Mouse (Mus musculus): ENCODE measurements around the gene Ndufs8. TPM values are rescaled to one million over a fixed set of nuclear protein-coding genes. Genes with fewer than 3 reads are reported as not detected.
A peak's percentile ranks its signal among the peaks of the same experiment; 100 is the strongest.

The Ndufs8 gene
- total and polyA plus RNA-seq, 2 experiments from 2014 or later, result 212 to 366 TPM

DNA sequence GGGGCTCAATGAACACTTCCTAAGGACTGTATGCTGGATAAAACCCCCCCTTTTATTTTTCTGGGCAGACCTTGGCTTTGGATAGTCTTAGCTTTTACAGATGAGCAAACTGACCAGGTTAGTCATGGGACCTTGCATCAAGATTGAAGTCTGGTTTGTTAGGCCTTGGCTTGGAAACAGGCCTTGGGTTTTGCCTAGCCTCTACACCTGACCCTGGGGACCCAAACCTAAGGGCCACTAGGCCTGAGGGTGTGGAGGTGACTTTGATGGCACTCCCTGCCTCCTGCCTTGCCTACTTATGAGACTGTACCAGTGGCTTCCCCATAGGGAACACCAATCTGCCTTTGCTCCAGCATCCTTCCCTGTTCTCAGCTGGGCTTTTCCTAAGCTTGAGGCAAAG lies 7.4 kb upstream of the Ndufs8 start:
- Histone ChIP-seq H3K4me3 (ENCODE audit: low read length) (no peak overlapping the region), H3K9ac (replicated peaks; ENCODE audit: low read length) (no peak overlapping the region), H3K4me2 (ENCODE audit: low read depth, low read length) (no peak overlapping the region), H3K27ac (no peak overlapping the region), H3K36me3 (ENCODE audit: insufficient read depth, low read length) (no peaks in the 10 kb centered on the region), H3K9me3 (ENCODE audit: low read length) (no peaks in the 10 kb centered on the region), H3K27me3 (ENCODE audit: insufficient read depth, low read length) (no peaks in the 10 kb centered on the region), H3K4me1 (ENCODE audit: insufficient read depth, low read length) (no peaks in the 10 kb centered on the region)
- no peak for TF ChIP-seq CTCF (IDR thresholded peaks at IDR 0.05; ENCODE audit: low read depth)
- ATAC-seq, result no peak
- no peak for DNase-seq (ENCODE audit: low spot score)

DNA sequence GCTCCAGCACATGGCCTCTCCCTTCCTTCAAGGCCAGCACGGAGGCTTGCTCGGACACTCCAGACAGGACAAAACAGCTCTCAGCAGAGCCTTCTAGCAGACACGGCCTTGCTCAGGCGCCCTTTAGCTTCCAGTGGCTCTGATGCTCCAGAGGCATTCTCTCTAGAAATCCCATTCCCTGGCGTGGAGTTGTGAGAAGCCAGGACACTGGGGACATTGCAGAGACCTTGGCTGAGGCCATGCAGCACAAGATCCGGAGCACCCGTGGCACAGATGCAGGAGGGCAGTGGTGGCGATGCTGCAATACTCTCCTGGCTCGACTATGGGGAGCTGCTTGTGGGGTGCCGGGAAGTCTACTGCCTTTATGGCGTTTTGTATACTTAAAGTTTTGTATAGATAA lies 4.2 kb upstream of the Ndufs8 start:
- H3K9me3 ChIP-seq (ENCODE audit: low read length), result no peaks in the 10 kb centered on the region
- ATAC-seq (no peak), DNase-seq (ENCODE audit: low spot score) (no peak)
- peaks cover 11% of the 10 kb centered on the region; the same call in 1 of the 2 replicates for H3K4me1 ChIP-seq (ENCODE audit: insufficient read depth, low read length)
- H3K27ac ChIP-seq, result no peak overlapping the region
- 79% methylated on average over 11 of the region's 11 CpGs for WGBS
- TF ChIP-seq CTCF (IDR thresholded peaks at IDR 0.05; ENCODE audit: low read depth), result no peak
- no peak overlapping the region for H3K4me2 ChIP-seq (ENCODE audit: low read depth, low read length)
- no peaks in the 10 kb centered on the region for H3K27me3 ChIP-seq (ENCODE audit: insufficient read depth, low read length)
- H3K4me3 ChIP-seq (ENCODE audit: low read length), result no peak overlapping the region
- no peaks in the 10 kb centered on the region for H3K36me3 ChIP-seq (ENCODE audit: insufficient read depth, low read length)
- no peak overlapping the region for H3K9ac ChIP-seq (replicated peaks; ENCODE audit: low read length)

DNA sequence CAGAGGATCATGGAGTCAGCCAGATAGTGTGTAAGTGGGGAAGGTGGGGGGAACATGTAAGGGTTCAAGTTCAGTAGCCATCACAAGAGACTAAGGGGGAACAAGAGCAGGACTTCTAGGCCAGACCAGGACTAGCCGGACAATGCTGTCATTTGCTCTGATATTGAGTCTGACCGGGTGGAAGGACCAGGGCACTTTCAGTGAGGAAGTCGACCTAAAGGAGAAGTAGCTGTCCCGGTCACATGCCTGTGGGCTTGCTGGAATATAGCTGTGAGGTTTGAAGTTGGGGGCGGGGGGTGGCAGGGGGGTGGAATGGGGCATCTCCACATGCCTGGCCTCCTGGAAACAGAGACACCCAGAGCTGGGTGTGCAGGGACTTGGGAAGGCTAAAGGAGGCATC lies 2.0 kb upstream of the Ndufs8 start:
- WGBS, result 88% methylated on average over 5 of the region's 5 CpGs
- Histone ChIP-seq H3K27ac (no peak overlapping the region), H3K9ac (replicated peaks; ENCODE audit: low read length) (no peak overlapping the region), H3K36me3 (ENCODE audit: insufficient read depth, low read length) (peaks cover 10% of the 10 kb centered on the region), H3K4me3 (ENCODE audit: low read length) (no peak overlapping the region), H3K4me1 (ENCODE audit: insufficient read depth, low read length) (peaks cover 17% of the 10 kb centered on the region; the same call in 1 of the 2 replicates), H3K4me2 (ENCODE audit: low read depth, low read length) (no peak overlapping the region), H3K27me3 (ENCODE audit: insufficient read depth, low read length) (no peaks in the 10 kb centered on the region), H3K9me3 (ENCODE audit: low read length) (no peaks in the 10 kb centered on the region)
- no peak for TF ChIP-seq CTCF (IDR thresholded peaks at IDR 0.05; ENCODE audit: low read depth)
- no peak for DNase-seq (ENCODE audit: low spot score)
- ATAC-seq, result no peak

DNA sequence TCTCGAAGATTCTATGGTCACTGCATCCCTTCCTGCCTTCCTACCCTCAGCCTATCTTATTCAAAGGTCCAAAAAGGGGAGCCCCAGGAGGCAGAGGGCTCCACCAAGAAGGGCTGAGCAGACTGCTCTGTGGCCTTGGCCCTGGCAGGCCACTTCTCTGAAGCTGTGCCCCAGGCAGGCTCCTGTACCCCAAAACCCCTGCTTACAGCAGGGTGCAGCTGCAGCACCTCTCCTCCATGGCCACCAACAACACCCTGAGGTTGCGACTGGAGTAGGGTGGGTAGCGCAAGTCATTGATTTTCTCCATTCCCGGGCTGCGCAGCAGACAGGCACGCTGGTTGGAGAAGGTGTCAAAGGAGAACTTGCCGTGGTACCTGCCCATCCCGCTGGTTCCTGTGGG lies 1.1 kb upstream of the Ndufs8 start:
- DNase-seq (ENCODE audit: low spot score) (no peak), ATAC-seq (no peak)
- peak overlapping the region; percentile 58; the same call in 1 of the 2 replicates for H3K4me3 ChIP-seq (ENCODE audit: low read length)
- peak overlapping the region; percentile 59; the same call in 1 of the 2 replicates for H3K27ac ChIP-seq
- peaks cover 17% of the 10 kb centered on the region; the same call in 1 of the 2 replicates for H3K4me1 ChIP-seq (ENCODE audit: insufficient read depth, low read length)
- WGBS, result 86% methylated on average over 8 of the region's 8 CpGs
- H3K9ac ChIP-seq (replicated peaks; ENCODE audit: low read length), result peak overlapping the region; percentile 62; the same call in 1 of the 2 replicates
- TF ChIP-seq CTCF (IDR thresholded peaks at IDR 0.05; ENCODE audit: low read depth), result no peak
- no peaks in the 10 kb centered on the region for H3K27me3 ChIP-seq (ENCODE audit: insufficient read depth, low read length)
- no peaks in the 10 kb centered on the region for H3K9me3 ChIP-seq (ENCODE audit: low read length)
- peak overlapping the region; percentile 69 for H3K4me2 ChIP-seq (ENCODE audit: low read depth, low read length)
- H3K36me3 ChIP-seq (ENCODE audit: insufficient read depth, low read length), result peaks cover 15% of the 10 kb centered on the region

DNA sequence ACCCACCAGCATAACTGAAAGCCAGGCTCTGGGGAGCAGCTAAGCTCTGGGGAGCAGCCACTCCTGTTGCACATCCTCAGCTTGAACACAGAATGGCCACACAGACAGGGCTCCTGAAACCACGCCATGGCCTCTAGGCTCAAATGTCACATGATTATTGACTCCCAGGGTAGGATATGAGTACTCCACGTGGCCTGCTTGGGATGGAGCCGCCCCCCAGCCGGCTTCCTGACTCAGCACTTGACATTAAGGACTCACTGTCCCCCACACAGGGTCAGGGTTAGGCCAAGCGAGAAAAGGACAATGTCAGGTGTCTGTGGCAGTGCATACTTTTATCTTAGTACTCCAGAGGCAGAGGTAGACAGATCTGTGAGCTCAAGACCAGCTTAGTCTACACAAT lies 2.4 kb downstream of the Ndufs8 start:
- TF ChIP-seq CTCF (IDR thresholded peaks at IDR 0.05; ENCODE audit: low read depth), result no peak
- Histone ChIP-seq H3K27me3 (ENCODE audit: insufficient read depth, low read length) (no peaks in the 10 kb centered on the region), H3K9ac (replicated peaks; ENCODE audit: low read length) (no peak overlapping the region), H3K4me2 (ENCODE audit: low read depth, low read length) (no peak overlapping the region), H3K9me3 (ENCODE audit: low read length) (no peaks in the 10 kb centered on the region), H3K36me3 (ENCODE audit: insufficient read depth, low read length) (peaks cover 21% of the 10 kb centered on the region), H3K27ac (no peak overlapping the region), H3K4me3 (ENCODE audit: low read length) (no peak overlapping the region), H3K4me1 (ENCODE audit: insufficient read depth, low read length) (peaks cover 25% of the 10 kb centered on the region)
- 84% methylated on average over 5 of the region's 5 CpGs for WGBS
- ATAC-seq (no peak), DNase-seq (ENCODE audit: low spot score) (no peak)

DNA sequence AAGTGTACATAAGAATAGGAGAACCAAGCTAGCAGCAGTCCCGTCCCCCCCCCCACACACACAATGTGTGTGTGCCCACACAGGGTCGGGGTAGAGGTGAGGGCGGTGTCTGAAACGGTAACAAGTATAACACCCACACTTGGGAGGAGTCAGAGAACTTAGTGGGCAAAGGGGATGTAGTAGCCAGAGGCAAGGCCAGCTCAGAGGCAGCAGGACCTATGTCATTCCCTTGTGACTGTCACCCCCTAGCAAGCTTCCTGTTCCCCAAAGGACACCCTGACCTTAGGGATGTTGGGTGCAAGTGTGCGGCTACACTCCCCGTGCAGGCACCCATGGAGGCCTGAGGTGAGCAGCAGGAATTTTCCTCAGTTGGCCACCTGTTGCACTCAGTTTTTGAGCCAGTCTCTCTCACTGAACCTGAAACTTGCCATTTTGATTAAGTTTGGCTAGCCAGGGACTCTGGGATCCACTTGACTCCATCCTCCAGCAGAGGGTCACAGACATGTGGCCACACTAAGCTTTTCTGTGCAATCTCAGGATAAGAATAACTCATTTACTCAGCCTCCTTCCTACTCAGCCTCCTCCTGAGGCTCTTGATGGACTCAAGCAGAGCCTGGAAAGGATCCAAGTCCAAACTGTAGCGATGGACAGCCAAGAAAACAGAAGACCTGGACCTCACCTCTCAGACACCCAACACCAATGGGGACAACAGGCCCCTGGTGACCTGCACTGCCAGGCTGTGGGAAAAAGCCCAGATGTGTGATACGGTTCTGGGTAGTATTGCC lies 4.5 kb downstream of the Ndufs8 start:
- no peak overlapping the region for H3K4me3 ChIP-seq (ENCODE audit: low read length)
- TF ChIP-seq CTCF (IDR thresholded peaks at IDR 0.05; ENCODE audit: low read depth), result no peak
- no peak for DNase-seq (ENCODE audit: low spot score)
- no peaks in the 10 kb centered on the region for H3K9me3 ChIP-seq (ENCODE audit: low read length)
- no peak overlapping the region for H3K27ac ChIP-seq
- H3K4me2 ChIP-seq (ENCODE audit: low read depth, low read length), result peak overlapping the region; percentile 81
- H3K27me3 ChIP-seq (ENCODE audit: insufficient read depth, low read length), result no peaks in the 10 kb centered on the region
- H3K36me3 ChIP-seq (ENCODE audit: insufficient read depth, low read length), result peaks cover 21% of the 10 kb centered on the region
- ATAC-seq, result no peak
- peaks cover 20% of the 10 kb centered on the region; the same call in 1 of the 2 replicates for H3K4me1 ChIP-seq (ENCODE audit: insufficient read depth, low read length)
- 78% methylated on average over 8 of the region's 8 CpGs for WGBS
- H3K9ac ChIP-seq (replicated peaks; ENCODE audit: low read length), result 0 out of 2 replicates have a peak overlapping the region, but pooled peaks have one; percentile 53
